9 mouse cellular contexts compared by ENCODE assay signal in genomic region chr2:147186261-147186681, GRCm38 (mm10). TPM values are rescaled to one million over a fixed set of nuclear protein-coding genes. Genes with fewer than 3 reads are reported as not detected.
DNase-seq lines count a peak whose midpoint lies in the region; ATAC-seq and TF ChIP-seq lines count a peak whose summit lies in the region.
"Had no signal": no experiment of that assay in that cellular context is flagged by ENCODE, and none has a peak within 500 bp of the region (broad histone marks: within the 10 kb centered on the region; RNA-seq: fewer than 3 reads in every experiment).

No protein-coding gene starts in this region.

- H3K9ac ChIP-seq in intestine, embryonic 15.5 days: no peak overlapping the region
- no peak overlapping the region for H3K9ac ChIP-seq in intestine, embryonic 16.5 days (ENCODE audit: low read depth, low read length)
- no peak overlapping the region for H3K9ac ChIP-seq in hindbrain, embryonic 12.5 days
- H3K9ac ChIP-seq in midbrain, embryonic 16.5 days (ENCODE audit: low read depth, low read length): no peak overlapping the region
- H3K9ac ChIP-seq: embryonic facial prominence, embryonic 13.5 days had no signal

- peak; percentile 37; the same call in 1 of the 2 replicates for ATAC-seq in intestine, embryonic 15.5 days
- no peak for ATAC-seq in intestine, embryonic 16.5 days
- ATAC-seq in hindbrain, embryonic 12.5 days (ENCODE audit: low FRiP score): no peak
- ATAC-seq in midbrain, embryonic 16.5 days: no peak

- H3K27ac ChIP-seq in intestine, embryonic 15.5 days: no peak overlapping the region
- H3K27ac ChIP-seq in intestine, embryonic 16.5 days (ENCODE audit: low read length): no peak overlapping the region
- no peak overlapping the region for H3K27ac ChIP-seq in hindbrain, embryonic 12.5 days
- peak overlapping the region; percentile 60; the same call in 1 of the 2 replicates for H3K27ac ChIP-seq in midbrain, embryonic 16.5 days (ENCODE audit: low read length)
- H3K27ac ChIP-seq: embryonic facial prominence, embryonic 13.5 days had no signal

- peaks cover 11% of the 10 kb centered on the region for H3K4me1 ChIP-seq in intestine, embryonic 15.5 days (replicated peaks)
- peaks cover 9% of the 10 kb centered on the region for H3K4me1 ChIP-seq in intestine, embryonic 16.5 days (ENCODE audit: control insufficient read depth, insufficient read depth, low read length)
- peaks cover 25% of the 10 kb centered on the region for H3K4me1 ChIP-seq in hindbrain, embryonic 12.5 days
- peaks cover 3% of the 10 kb centered on the region; the same call in 1 of the 2 replicates for H3K4me1 ChIP-seq in midbrain, embryonic 16.5 days (ENCODE audit: control insufficient read depth, insufficient read depth, low read length)

- WGBS in intestine, embryonic 15.5 days: under 1% methylated on average over 25 of the region's 25 CpGs
- under 1% methylated on average over 25 of the region's 25 CpGs for WGBS in intestine, embryonic 16.5 days
- 0% methylated on average over 23 of the region's 25 CpGs for WGBS in hindbrain, embryonic 12.5 days
- WGBS in midbrain, embryonic 16.5 days: 1% methylated on average over 25 of the region's 25 CpGs

- H3K9me3 ChIP-seq in intestine, embryonic 15.5 days: no peaks in the 10 kb centered on the region
- no peaks in the 10 kb centered on the region for H3K9me3 ChIP-seq in intestine, embryonic 16.5 days (ENCODE audit: control insufficient read depth, low read length)
- no peaks in the 10 kb centered on the region for H3K9me3 ChIP-seq in hindbrain, embryonic 12.5 days (replicated peaks)
- H3K9me3 ChIP-seq in midbrain, embryonic 16.5 days (replicated peaks; ENCODE audit: control insufficient read depth, low read length, poor library complexity, severe bottlenecking): no peaks in the 10 kb centered on the region
- H3K9me3 ChIP-seq: embryonic facial prominence, embryonic 13.5 days had no signal

- DNase-seq in brain, embryonic 14.5 days (ENCODE audit: low read depth): peak; percentile 44
- no peak for DNase-seq in thymus, postnatal 36 days
- no peak for DNase-seq in spleen, adult 18-20 months
- no peak for DNase-seq in spleen, postnatal 10 days (ENCODE audit: low spot score in 2 of 2)

- peak overlapping the region; percentile 24; the same call in 1 of the 2 replicates for H3K4me2 ChIP-seq in intestine, embryonic 15.5 days (replicated peaks)
- no peak overlapping the region for H3K4me2 ChIP-seq in intestine, embryonic 16.5 days (ENCODE audit: low read depth, low read length)
- 0 out of 2 replicates have a peak overlapping the region, but pooled peaks have one; percentile 5 for H3K4me2 ChIP-seq in hindbrain, embryonic 12.5 days (replicated peaks)
- H3K4me2 ChIP-seq in midbrain, embryonic 16.5 days (ENCODE audit: low read length): peak overlapping the region; percentile 24; the same call in 1 of the 2 replicates
- H3K4me2 ChIP-seq: embryonic facial prominence, embryonic 13.5 days had no signal

- H3K4me3 ChIP-seq in intestine, embryonic 15.5 days (replicated peaks): no peak overlapping the region
- no peak overlapping the region for H3K4me3 ChIP-seq in intestine, embryonic 16.5 days (ENCODE audit: low read length)
- H3K4me3 ChIP-seq in hindbrain, embryonic 12.5 days: no peak overlapping the region
- H3K4me3 ChIP-seq in midbrain, embryonic 16.5 days (ENCODE audit: low read depth, low read length): peak overlapping the region; percentile 21
- H3K4me3 ChIP-seq: embryonic facial prominence, embryonic 13.5 days had no signal

- peaks cover 96% of the 10 kb centered on the region for H3K27me3 ChIP-seq in intestine, embryonic 15.5 days (replicated peaks)
- peaks cover 91% of the 10 kb centered on the region for H3K27me3 ChIP-seq in intestine, embryonic 16.5 days (replicated peaks; ENCODE audit: control insufficient read depth, insufficient read depth, low read length)
- H3K27me3 ChIP-seq in hindbrain, embryonic 12.5 days: peaks cover 94% of the 10 kb centered on the region
- H3K27me3 ChIP-seq in midbrain, embryonic 16.5 days (ENCODE audit: control insufficient read depth, insufficient read depth, low read depth, low read length): peaks cover 61% of the 10 kb centered on the region

- no peak for TF ChIP-seq POLR2A in brain, embryonic 14.5 days (IDR thresholded peaks at IDR 0.05; ENCODE audit: borderline replicate concordance, extremely low read depth, insufficient read depth, insufficient read length, poor library complexity, severe bottlenecking)

- H3K36me3 ChIP-seq in intestine, embryonic 15.5 days: no peaks in the 10 kb centered on the region
- no peaks in the 10 kb centered on the region for H3K36me3 ChIP-seq in intestine, embryonic 16.5 days (ENCODE audit: control insufficient read depth, insufficient read depth, low read length)
- no peaks in the 10 kb centered on the region for H3K36me3 ChIP-seq in hindbrain, embryonic 12.5 days
- H3K36me3 ChIP-seq in midbrain, embryonic 16.5 days (ENCODE audit: control insufficient read depth, insufficient read depth, low read length): no peaks in the 10 kb centered on the region
- H3K36me3 ChIP-seq: embryonic facial prominence, embryonic 13.5 days had no signal

- no peak for TF ChIP-seq CTCF in brain, embryonic 14.5 days (IDR thresholded peaks at IDR 0.05; ENCODE audit: borderline replicate concordance, extremely low read depth, insufficient read depth, insufficient read length)

RNA-seq across cellular contexts. Expression of gene Nkx2-2, which starts 7.8 kb away (rescaled TPM):
- 3.6 and 4.2 TPM in 2 replicates for polyA plus RNA-seq in intestine, embryonic 15.5 days (2015; fragmentation: Nextera tagmentation; extraction: Ambion mirVana)
- polyA plus RNA-seq in intestine, embryonic 16.5 days (2015; fragmentation: Nextera tagmentation; extraction: Ambion mirVana): 1.2 and 2.2 TPM in 2 replicates
- polyA plus RNA-seq in brain, embryonic 14.5 days (2012; rRNA removed): 8.8 and 14.4 TPM in 2 replicates
- polyA plus RNA-seq in hindbrain, embryonic 12.5 days (2016; fragmentation: Nextera tagmentation; extraction: Ambion mirVana): 2.9 and 3.6 TPM in 2 replicates
- polyA plus RNA-seq in midbrain, embryonic 16.5 days (2015; fragmentation: Nextera tagmentation; extraction: Ambion mirVana): 8.5 and 8.7 TPM in 2 replicates
- polyA plus RNA-seq: embryonic facial prominence, embryonic 13.5 days had no signal
